Mouse (Mus musculus): ENCODE results near the gene Ifrd1.

DNA sequence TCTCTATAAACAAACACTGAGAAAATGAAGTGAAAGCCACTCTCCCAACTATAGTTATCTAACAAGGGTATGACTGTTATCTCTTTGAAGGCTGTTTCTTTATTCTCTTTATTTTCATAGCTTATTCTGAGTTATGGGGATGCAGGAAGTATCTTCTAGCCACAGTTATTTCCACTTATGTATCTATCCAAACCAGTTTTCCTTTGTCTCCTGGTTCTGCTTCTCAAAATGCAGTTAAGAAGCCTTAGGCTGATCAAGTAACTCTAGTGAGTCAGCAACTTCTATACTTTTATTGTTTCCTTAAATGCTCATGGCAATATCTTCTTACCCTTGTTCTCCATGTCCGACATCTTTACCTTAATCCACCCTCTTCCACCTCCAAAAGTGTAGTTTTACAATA is 16.1 kb downstream of the Ifrd1 start:
- no peak for TF ChIP-seq POLR2A (IDR thresholded peaks at IDR 0.05; ENCODE audit: low read depth, low read length)
- TF ChIP-seq CTCF (IDR thresholded peaks at IDR 0.05; ENCODE audit: extremely low read depth, insufficient read length, insufficient replicate concordance, low read depth, low read length): no peak
